Mouse (Mus musculus) NIH3T3 (cell line): ENCODE results near the gene Sult2b1.

ENCODE experiments used
- DNase-seq: peaks from one replicate; pipeline ENCODE4 v3.0.0-alpha.2; 2012; ENCODE audit warnings: low read depth

Sult2b1 gene

GRCm38 (mm10) chr7:45723781-45724180, 60.7 kb downstream of the Sult2b1 start:
- no peak for DNase-seq

- no peak for DNase-seq
Observed at GRCm38 (mm10) chr7:45723301-45723700, 61.2 kb downstream of the Sult2b1 start.

DNA sequence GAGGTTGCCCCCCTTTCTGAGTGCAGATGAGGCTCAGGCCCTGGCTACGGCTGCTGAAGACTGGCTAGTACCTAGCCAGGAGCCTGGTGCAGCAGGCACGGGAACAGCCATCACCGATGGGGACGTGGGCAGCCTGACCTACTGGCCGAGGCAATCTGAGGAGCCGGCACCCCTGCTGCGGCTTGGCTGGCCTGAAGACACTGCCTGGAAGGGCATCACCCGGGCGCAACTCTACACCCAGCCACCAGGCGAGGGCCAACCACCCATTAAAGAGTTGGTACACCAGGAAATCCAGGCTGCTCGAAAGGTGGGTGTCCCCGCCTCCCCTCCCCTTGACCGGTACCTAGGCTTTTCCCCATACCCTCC, 62.1 kb downstream of the Sult2b1 start:
- no peak for DNase-seq

DNA sequence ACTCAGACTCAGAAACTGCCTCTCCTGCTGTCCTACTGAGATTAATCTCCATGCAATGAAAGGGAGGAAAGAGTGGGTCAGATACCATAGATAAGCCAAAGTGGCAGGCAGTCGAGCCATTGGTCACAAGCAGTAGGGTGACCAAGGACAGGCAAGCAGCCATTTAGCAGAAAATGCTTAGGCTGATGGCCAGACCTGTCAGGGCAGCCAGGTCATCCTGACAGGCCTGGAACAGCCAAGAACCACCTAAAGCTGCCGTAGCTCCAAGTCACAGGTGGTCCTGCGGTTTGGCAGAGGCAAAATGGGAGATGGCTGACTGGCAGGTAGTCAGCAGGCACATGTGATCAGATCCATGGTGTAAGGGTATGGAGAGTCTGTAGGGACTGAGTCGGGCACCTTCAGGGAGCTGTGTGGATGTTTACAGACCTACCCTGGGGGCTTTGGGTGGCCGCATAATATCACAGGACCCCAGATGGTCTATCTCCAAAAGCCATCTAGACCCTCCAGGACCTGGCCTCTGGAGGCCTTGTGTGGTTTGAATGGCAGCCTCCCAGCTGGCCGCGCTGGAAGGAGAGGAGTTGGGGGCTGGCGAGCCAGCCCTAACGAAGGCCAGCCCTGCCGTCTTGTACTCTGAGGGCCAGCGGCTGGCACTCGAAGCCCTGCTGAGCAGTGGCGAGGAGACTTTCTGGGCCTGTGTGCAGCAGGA, 62.7 kb downstream of the Sult2b1 start:
- DNase-seq: no peak

GRCm38 (mm10) chr7:45721234-45721571, 63.3 kb downstream of the Sult2b1 start:
- DNase-seq: no peak

DNA sequence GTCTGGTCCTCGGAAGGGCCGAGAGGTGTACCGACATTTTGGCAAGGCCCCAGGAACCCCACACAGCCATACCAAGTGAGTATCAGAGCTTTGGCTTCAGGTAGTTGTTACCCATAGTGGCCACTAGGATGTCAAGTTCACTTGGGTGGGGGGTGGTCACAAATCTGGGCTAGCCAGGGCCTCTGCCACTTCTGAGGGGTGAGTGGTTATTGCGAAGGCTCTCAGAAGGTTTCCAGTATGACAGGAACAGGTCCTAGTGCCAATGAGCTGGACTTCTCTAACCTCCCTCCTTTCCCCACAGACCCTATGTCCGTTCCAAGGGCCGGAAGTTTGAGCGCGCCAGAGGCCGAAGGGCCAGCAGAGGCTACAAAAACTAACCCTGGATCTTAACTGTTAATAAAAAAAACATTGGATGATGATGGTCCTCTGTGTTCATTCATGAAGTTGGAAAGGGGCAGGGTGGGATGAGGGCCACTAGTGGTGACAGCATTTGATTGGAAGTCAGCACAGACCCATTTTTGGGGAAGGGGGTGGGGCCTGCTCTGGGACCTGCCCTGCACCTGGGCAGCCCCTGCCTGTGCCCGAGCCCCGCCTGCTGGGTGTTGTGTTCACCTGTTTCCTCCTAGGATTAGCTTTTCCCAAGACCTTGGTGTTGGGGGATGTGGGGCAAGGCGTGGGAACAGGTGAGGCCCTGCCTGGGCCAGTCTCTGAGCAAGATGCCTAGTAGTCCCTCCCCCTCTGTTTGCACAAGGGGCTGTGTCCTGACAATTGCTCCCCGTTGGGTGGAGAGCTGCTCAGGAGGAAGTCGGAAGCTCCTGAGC, 63.8 kb downstream of the Sult2b1 start, which contains the start of gene Fam83e:
Fam83e (plus strand) TSS at position 800 of the 821 bp plus-strand sequence.
- no peak for DNase-seq

DNA sequence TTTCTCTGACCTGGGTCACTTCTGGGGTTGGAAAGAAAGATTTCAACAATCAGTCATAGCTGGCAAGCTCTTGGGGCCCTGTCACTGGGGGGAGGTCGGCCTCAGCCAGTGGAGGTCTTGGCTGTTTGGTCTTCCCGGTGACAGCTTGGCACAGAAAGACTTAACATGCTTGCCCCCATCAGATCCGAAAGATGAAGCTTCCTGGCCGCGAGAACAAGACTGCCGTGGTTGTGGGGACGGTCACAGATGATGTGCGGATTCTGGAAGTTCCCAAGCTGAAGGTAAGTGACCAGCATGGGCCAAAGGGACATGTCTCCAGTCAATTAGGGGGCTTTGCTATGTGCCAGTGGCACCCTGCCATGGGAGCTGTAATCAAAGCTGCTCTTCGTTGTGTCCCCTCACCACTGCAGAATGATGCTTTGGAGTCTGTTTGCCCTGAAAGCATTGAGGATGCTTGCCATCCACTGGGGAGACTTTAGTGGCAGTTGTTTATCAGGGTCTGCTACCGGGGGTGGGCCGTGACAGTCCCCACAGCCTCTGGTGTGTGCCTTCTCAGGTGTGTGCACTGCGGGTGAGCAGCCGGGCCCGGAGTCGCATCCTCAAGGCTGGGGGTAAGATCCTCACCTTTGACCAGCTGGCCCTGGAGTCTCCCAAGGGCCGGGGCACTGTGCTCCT, 64.6 kb downstream of the Sult2b1 start:
- DNase-seq: no peak

DNA sequence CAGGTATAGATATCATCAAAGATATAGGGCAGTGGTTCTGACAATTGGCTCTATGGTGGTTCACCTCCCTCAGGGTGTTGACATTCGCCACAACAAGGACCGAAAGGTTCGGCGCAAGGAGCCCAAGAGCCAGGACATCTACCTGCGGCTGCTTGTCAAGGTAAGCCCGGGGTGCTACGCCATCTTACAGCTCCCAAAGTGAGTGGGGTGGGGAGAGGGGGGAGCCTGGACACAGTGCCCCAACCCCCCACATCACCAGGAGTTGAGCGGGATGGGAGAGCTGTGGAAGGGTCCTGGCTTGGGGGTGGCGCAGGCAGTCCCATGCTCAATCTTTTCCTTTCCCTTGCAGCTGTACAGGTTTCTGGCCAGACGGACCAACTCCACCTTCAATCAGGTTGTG, 65.3 kb downstream of the Sult2b1 start:
- no peak for DNase-seq

GRCm38 (mm10) chr7:45718331-45718730, 66.1 kb downstream of the Sult2b1 start:
- DNase-seq: no peak

DNA sequence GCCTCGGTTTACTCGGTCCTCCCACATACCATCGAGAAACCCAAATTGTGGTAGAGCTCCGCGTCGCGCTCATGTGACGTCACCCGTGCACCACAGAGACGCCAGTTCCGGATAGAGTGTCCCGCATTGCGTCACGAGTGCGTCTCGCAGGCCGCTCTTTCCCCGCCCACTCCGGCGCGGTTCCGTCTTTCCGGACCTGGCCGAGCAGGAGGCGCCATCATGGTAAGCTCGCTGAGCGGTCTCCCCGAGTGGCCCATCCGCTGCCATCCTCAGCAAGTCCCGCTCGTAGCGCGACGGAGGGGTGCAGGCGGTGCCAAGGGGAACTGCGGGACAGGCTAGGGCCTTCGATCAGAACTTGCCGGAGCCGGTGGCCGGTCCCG, 66.6 kb downstream of the Sult2b1 start, which contains the start of gene Sphk2:
Sphk2 (minus strand) TSS at position 85 of the 380 bp plus-strand sequence.
- peak; percentile 99 for DNase-seq

- DNase-seq: no peak
Observed at GRCm38 (mm10) chr7:45716952-45717917, 67.2 kb downstream of the Sult2b1 start.

GRCm38 (mm10) chr7:45716460-45716857, 68.0 kb downstream of the Sult2b1 start:
- DNase-seq: no peak

- no peak for DNase-seq
Observed at GRCm38 (mm10) chr7:45715741-45716459, 68.6 kb downstream of the Sult2b1 start.

DNA sequence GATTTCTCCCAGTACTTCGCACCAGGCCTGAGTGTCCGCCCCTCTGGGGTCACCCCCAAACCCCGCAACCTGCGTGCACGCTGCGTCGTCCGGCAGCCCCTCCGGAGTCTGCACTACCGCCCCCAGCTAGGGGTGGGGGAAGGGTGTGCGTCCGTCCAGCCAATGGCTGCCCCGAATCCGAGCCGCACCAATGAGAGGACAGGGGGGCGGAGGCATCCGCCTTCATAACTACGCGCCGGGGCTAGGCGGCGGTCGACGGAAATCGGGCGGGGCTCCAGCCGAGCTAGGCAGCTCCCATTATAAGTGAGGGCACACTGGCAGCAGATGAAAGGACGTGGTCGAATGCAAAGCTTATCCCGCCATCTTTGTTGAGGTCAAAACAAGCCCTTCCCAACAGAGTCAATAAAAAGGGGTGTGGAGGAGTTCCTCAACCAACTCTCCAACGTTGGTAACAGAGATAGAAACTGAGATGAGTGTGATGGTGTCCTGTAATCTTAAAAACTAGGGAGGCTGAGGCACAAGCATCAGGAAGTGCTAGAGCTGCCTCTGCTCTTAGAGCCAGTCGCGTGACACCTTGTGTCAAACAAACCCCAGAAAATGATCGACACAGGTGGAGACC, 69.3 kb downstream of the Sult2b1 start, which contains the start of gene Rpl18:
Rpl18 (plus strand) TSS at position 368 of the 619 bp plus-strand sequence.
- peak; percentile 99 for DNase-seq

DNA sequence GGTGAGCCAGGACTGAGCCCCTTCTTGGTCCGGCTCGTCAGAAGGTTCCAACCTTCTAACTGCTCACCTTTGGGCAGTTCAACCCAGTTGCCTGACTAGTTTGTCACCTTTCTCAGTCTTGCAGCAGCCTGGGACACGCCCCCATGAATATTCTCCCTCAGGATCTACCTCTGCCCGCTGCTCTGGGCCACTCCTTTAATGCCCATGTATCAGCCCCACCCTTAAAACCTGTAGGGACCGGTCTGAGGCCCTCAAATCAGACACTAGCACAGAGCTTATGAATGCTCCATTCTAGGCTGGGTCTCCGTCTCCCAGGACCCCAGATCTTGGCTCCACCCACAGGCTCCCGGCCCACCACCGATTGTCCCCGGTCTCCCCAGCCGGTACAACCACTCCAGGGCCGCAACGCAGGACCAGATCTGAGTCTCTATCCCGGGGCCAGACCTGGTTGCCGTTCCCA, 69.8 kb downstream of the Sult2b1 start:
- DNase-seq: peak; percentile 42

- DNase-seq: no peak
Observed at GRCm38 (mm10) chr7:45713881-45714520, 70.5 kb downstream of the Sult2b1 start.

DNA sequence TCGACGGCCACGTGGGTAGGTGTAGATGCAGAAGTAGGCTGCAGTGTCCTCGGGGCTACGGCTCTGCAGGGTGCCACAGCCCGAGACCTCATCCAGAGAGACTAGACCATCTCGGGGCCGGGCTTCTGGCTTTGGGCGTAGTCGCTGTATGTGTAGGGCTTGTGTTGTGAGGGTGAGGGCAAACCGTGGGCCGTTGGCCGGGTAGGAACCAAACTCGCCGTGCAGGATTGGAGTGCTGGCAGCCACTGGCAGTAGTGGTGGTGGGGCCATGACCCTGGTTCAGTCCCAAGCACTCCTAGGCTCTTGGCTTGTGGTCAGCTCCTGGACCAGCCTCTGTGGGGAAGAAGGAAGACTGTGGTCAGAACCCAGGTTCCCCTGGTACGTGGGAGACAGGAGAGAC, 71.1 kb downstream of the Sult2b1 start:
- no peak for DNase-seq

DNA sequence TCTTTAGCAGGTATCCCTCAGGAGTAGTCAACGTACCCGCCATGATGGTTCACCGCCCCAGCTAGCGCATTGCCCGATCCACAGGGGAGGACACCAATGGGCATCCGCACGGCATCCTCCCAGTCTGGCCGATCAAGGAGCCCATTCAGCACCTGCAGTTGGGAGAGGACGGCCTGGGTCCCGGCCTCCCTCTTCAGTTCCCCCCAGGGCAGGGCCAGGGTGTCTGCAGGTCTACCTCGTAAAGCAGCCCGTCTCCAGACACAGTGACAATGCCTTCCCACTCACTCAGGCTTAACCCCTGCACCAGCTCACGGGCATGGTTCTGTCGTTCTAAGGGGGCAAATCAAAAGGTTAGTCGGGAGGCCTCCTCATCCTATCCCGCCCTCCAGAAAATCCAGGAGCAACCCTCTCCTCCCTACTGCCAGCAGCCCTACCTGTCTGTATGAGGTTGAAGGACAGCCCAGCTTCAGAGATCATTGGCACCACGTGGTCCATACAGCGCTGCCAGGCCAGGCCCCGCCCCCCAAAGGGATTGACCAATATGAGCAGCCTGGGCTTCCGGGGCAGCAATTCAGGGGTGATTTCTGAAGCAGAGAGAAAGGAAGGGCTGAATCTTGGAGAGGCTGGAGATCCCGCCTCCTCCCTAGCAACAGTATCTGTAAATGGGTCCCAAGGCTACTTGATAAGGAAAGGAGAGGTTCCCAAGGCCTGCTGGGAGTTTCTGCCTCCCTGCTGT, 72.3 kb downstream of the Sult2b1 start:
- DNase-seq: no peak
